Mouse (Mus musculus) E14TG2a.4 (cell line): ENCODE measurements around the gene Rrad.

Experiments used
- H3K27me3 ChIP-seq: 2 replicates; pipeline ENCODE4 v1.6.1; 2014; ENCODE audit warnings: low read length, control low read depth; ENCODE audit not compliant: insufficient read depth
- H3K36me3 ChIP-seq: 2 replicates; pipeline ENCODE4 v1.6.1; 2014; ENCODE audit warnings: low read length, control low read depth; ENCODE audit not compliant: insufficient read depth
- H3K4me1 ChIP-seq: replicated peaks from 2 replicates; pipeline ENCODE4 v1.6.1; 2014; ENCODE audit warnings: low read depth, low read length, control low read depth
- H3K4me3 ChIP-seq: replicated peaks from 2 replicates; pipeline ENCODE4 v1.5.1; 2014; ENCODE audit warnings: mild to moderate bottlenecking, low read length
- H3K9me3 ChIP-seq: 2 replicates; pipeline ENCODE4 v1.6.1; 2014; ENCODE audit warnings: low read length, control low read depth
- CTCF ChIP-seq: conservative IDR thresholded peaks from 2 replicates; pipeline ENCODE4 v1.5.1; 2014; ENCODE audit warnings: low read length
- NANOG ChIP-seq: IDR thresholded peaks from 2 replicates; pipeline ENCODE4 v1.6.1; 2014; ENCODE audit warnings: borderline replicate concordance, low read length, mixed read lengths
- POU5F1 ChIP-seq: IDR thresholded peaks from 2 replicates; pipeline ENCODE4 v1.6.1; 2014; ENCODE audit warnings: low read length, borderline replicate concordance

Rrad gene

GRCm38 (mm10) chr8:104628402-104628801 is 2.7 kb downstream of the Rrad start:
- TF ChIP-seq CTCF (no peak), POU5F1 (no peak), NANOG (no peak)
- Histone ChIP-seq H3K4me1 (peaks cover 28% of the 10 kb centered on the region), H3K9me3 (no peaks in the 10 kb centered on the region), H3K4me3 (no peak overlapping the region), H3K36me3 (no peaks in the 10 kb centered on the region), H3K27me3 (peaks cover 57% of the 10 kb centered on the region)

- no peaks in the 10 kb centered on the region for H3K9me3 ChIP-seq
- no peak overlapping the region for H3K4me3 ChIP-seq
- H3K4me1 ChIP-seq = peaks cover 27% of the 10 kb centered on the region
- H3K36me3 ChIP-seq = no peaks in the 10 kb centered on the region
- no peak for TF ChIP-seq CTCF
- no peak for TF ChIP-seq POU5F1
- TF ChIP-seq NANOG = no peak
- peaks cover 51% of the 10 kb centered on the region for H3K27me3 ChIP-seq
These were observed 3.9 kb downstream of the Rrad start for GRCm38 (mm10) chr8:104627065-104627740.

- Histone ChIP-seq H3K27me3 (peaks cover 37% of the 10 kb centered on the region), H3K36me3 (no peaks in the 10 kb centered on the region), H3K4me3 (no peak within 1 kb of the TSS), H3K9me3 (no peaks in the 10 kb centered on the region), H3K4me1 (0 out of 2 replicates have a peak, but pooled peaks cover 4% of the 10 kb centered on the region)
- no peak for TF ChIP-seq CTCF
- TF ChIP-seq POU5F1 = no peak
- no peak for TF ChIP-seq NANOG
These were observed 7.0 kb downstream of the Rrad start, which contains the start of gene Cdh16 for GRCm38 (mm10) chr8:104624161-104624560. TSS of gene Cdh16 (minus strand) at chr8:104624396.

- Histone ChIP-seq H3K4me1 (peaks cover 3% of the 10 kb centered on the region; the same call in 1 of the 2 replicates), H3K9me3 (no peaks in the 10 kb centered on the region), H3K4me3 (no peak overlapping the region), H3K27me3 (peaks cover 26% of the 10 kb centered on the region; the same call in 1 of the 2 replicates), H3K36me3 (no peaks in the 10 kb centered on the region)
- TF ChIP-seq NANOG (no peak), POU5F1 (no peak), CTCF (no peak)
These were observed 10.4 kb downstream of the Rrad start for GRCm38 (mm10) chr8:104620765-104621164.

- no peak overlapping the region for H3K4me3 ChIP-seq
These were observed 18.0 kb downstream of the Rrad start for GRCm38 (mm10) chr8:104613119-104613518.

GRCm38 (mm10) chr8:104611613-104612012 is 19.5 kb downstream of the Rrad start:
- no peaks in the 10 kb centered on the region for H3K9me3 ChIP-seq

More at GRCm38 (mm10) chr8:104613119-104613518, 18.0 kb downstream of the Rrad start:
- H3K36me3 ChIP-seq = no peaks in the 10 kb centered on the region
- H3K27me3 ChIP-seq = peaks cover 15% of the 10 kb centered on the region
- TF ChIP-seq POU5F1 = no peak
- TF ChIP-seq NANOG = no peak
- TF ChIP-seq CTCF = no peak
- no peaks in the 10 kb centered on the region for H3K9me3 ChIP-seq
- peaks cover 3% of the 10 kb centered on the region; the same call in 1 of the 2 replicates for H3K4me1 ChIP-seq

GRCm38 (mm10) chr8:104610185-104610766 is 20.9 kb downstream of the Rrad start:
- Histone ChIP-seq H3K9me3 (no peaks in the 10 kb centered on the region), H3K27me3 (peaks cover 38% of the 10 kb centered on the region), H3K36me3 (no peaks in the 10 kb centered on the region), H3K4me3 (no peak overlapping the region), H3K4me1 (no peaks in the 10 kb centered on the region)
- TF ChIP-seq POU5F1 (no peak), NANOG (no peak), CTCF (no peak)

More at GRCm38 (mm10) chr8:104611613-104612012, 19.5 kb downstream of the Rrad start:
- TF ChIP-seq NANOG (no peak), POU5F1 (no peak), CTCF (no peak)
- Histone ChIP-seq H3K4me1 (peaks cover 3% of the 10 kb centered on the region; the same call in 1 of the 2 replicates), H3K36me3 (no peaks in the 10 kb centered on the region), H3K4me3 (no peak overlapping the region), H3K27me3 (peaks cover 27% of the 10 kb centered on the region)

- no peaks in the 10 kb centered on the region for H3K4me1 ChIP-seq
- no peak for TF ChIP-seq NANOG
- TF ChIP-seq CTCF = no peak
- no peak for TF ChIP-seq POU5F1
These were observed 21.9 kb downstream of the Rrad start for GRCm38 (mm10) chr8:104609222-104609621.

GRCm38 (mm10) chr8:104607944-104608343 is 23.2 kb downstream of the Rrad start:
- H3K27me3 ChIP-seq = peaks cover 40% of the 10 kb centered on the region
- no peaks in the 10 kb centered on the region for H3K36me3 ChIP-seq
- peaks cover 4% of the 10 kb centered on the region for H3K4me1 ChIP-seq
- TF ChIP-seq CTCF (no peak), POU5F1 (no peak)
- H3K4me3 ChIP-seq = no peak overlapping the region
- no peaks in the 10 kb centered on the region for H3K9me3 ChIP-seq

More at GRCm38 (mm10) chr8:104609222-104609621, 21.9 kb downstream of the Rrad start:
- Histone ChIP-seq H3K4me3 (no peak overlapping the region), H3K27me3 (peaks cover 40% of the 10 kb centered on the region), H3K36me3 (no peaks in the 10 kb centered on the region), H3K9me3 (no peaks in the 10 kb centered on the region)
